Mouse (Mus musculus): Measurements from ENCODE around the gene Sowaha. TPM values are rescaled to one million over a fixed set of nuclear protein-coding genes. Genes with fewer than 3 reads are reported as not detected.

The Sowaha gene
- polyA plus RNA-seq, 1 experiment from 2014 or later: 0.28 TPM

GRCm38 (mm10) chr11:53469968-53470695 is 9.9 kb downstream of the Sowaha start, which contains the start of gene Gm9837:
Gene Gm9837, minus strand, starts transcription at chr11:53470479.
- no peak within 1 kb of the TSS for H3K9ac ChIP-seq (ENCODE audit: low read length)
- no peak within 1 kb of the TSS for H3K27ac ChIP-seq (ENCODE audit: low read depth)
- 3% methylated on average over 29 of the region's 29 CpGs for WGBS
- H3K4me2 ChIP-seq (ENCODE audit: low read length): peak within 1 kb of the TSS; percentile 44
- peak; percentile 93 for DNase-seq (ENCODE audit: low spot score)
- peak; percentile 77 for ATAC-seq (replicated peaks; ENCODE audit: low FRiP score, low TSS enrichment, low read depth)
- no peaks in the 10 kb centered on the region for H3K36me3 ChIP-seq (ENCODE audit: control insufficient read depth, insufficient read depth, low read length)
- peaks cover 4% of the 10 kb centered on the region; the same call in 1 of the 2 replicates for H3K4me1 ChIP-seq (replicated peaks; ENCODE audit: control insufficient read depth, insufficient read depth, low read length)
- H3K4me3 ChIP-seq (ENCODE audit: low read depth, low read length): 0 out of 2 replicates have a peak within 1 kb of the TSS, but pooled peaks have one; percentile 10
- H3K27me3 ChIP-seq (replicated peaks; ENCODE audit: control insufficient read depth, insufficient read depth, low read length): peaks cover 40% of the 10 kb centered on the region
- H3K9me3 ChIP-seq (ENCODE audit: control insufficient read depth, low read length): no peaks in the 10 kb centered on the region

GRCm38 (mm10) chr11:53469294-53469967 is 10.6 kb downstream of the Sowaha start:
- WGBS: 42% methylated on average over 16 of the region's 16 CpGs
- H3K9ac ChIP-seq (ENCODE audit: low read length): no peak overlapping the region
- peaks cover 4% of the 10 kb centered on the region; the same call in 1 of the 2 replicates for H3K4me1 ChIP-seq (replicated peaks; ENCODE audit: control insufficient read depth, insufficient read depth, low read length)
- H3K27ac ChIP-seq (ENCODE audit: low read depth): no peak overlapping the region
- no peaks in the 10 kb centered on the region for H3K36me3 ChIP-seq (ENCODE audit: control insufficient read depth, insufficient read depth, low read length)
- peak overlapping the region; percentile 44 for H3K4me2 ChIP-seq (ENCODE audit: low read length)
- DNase-seq (ENCODE audit: low spot score): no peak
- H3K4me3 ChIP-seq (ENCODE audit: low read depth, low read length): no peak overlapping the region
- no peaks in the 10 kb centered on the region for H3K9me3 ChIP-seq (ENCODE audit: control insufficient read depth, low read length)
- peaks cover 41% of the 10 kb centered on the region for H3K27me3 ChIP-seq (replicated peaks; ENCODE audit: control insufficient read depth, insufficient read depth, low read length)
- no peak; the same call in 1 of the 2 replicates for ATAC-seq (replicated peaks; ENCODE audit: low FRiP score, low TSS enrichment, low read depth)

GRCm38 (mm10) chr11:53466231-53466971 is 13.7 kb downstream of the Sowaha start:
- H3K4me3 ChIP-seq (ENCODE audit: low read depth, low read length): peak overlapping the region; percentile 32
- H3K9me3 ChIP-seq (ENCODE audit: control insufficient read depth, low read length): no peaks in the 10 kb centered on the region
- ATAC-seq (replicated peaks; ENCODE audit: low FRiP score, low TSS enrichment, low read depth) (peak; percentile 24; the same call in 1 of the 2 replicates), DNase-seq (ENCODE audit: low spot score) (peak; percentile 91)
- peak overlapping the region; percentile 55 for H3K4me2 ChIP-seq (ENCODE audit: low read length)
- no peak overlapping the region for H3K9ac ChIP-seq (ENCODE audit: low read length)
- WGBS: 9% methylated on average over 40 of the region's 40 CpGs
- no peak overlapping the region for H3K27ac ChIP-seq (ENCODE audit: low read depth)
- peaks cover 4% of the 10 kb centered on the region; the same call in 1 of the 2 replicates for H3K4me1 ChIP-seq (replicated peaks; ENCODE audit: control insufficient read depth, insufficient read depth, low read length)
- no peaks in the 10 kb centered on the region for H3K36me3 ChIP-seq (ENCODE audit: control insufficient read depth, insufficient read depth, low read length)
- peaks cover 65% of the 10 kb centered on the region for H3K27me3 ChIP-seq (replicated peaks; ENCODE audit: control insufficient read depth, insufficient read depth, low read length)

- Histone ChIP-seq H3K4me2 (ENCODE audit: low read length) (peak overlapping the region; percentile 89), H3K9ac (ENCODE audit: low read length) (peak overlapping the region; percentile 29), H3K9me3 (ENCODE audit: control insufficient read depth, low read length) (no peaks in the 10 kb centered on the region), H3K4me1 (replicated peaks; ENCODE audit: control insufficient read depth, insufficient read depth, low read length) (0 out of 2 replicates have a peak, but pooled peaks cover 4% of the 10 kb centered on the region), H3K27me3 (replicated peaks; ENCODE audit: control insufficient read depth, insufficient read depth, low read length) (peaks cover 53% of the 10 kb centered on the region), H3K36me3 (ENCODE audit: control insufficient read depth, insufficient read depth, low read length) (no peaks in the 10 kb centered on the region), H3K27ac (ENCODE audit: low read depth) (no peak overlapping the region), H3K4me3 (ENCODE audit: low read depth, low read length) (peak overlapping the region; percentile 40)
- DNase-seq (ENCODE audit: low spot score) (peak; percentile 78), ATAC-seq (replicated peaks; ENCODE audit: low FRiP score, low TSS enrichment, low read depth) (no peak)
- 7% methylated on average over 55 of the region's 55 CpGs for WGBS
Measured at GRCm38 (mm10) chr11:53463551-53464424, 16.3 kb downstream of the Sowaha start.

GRCm38 (mm10) chr11:53461727-53462126 is 18.3 kb downstream of the Sowaha start:
- DNase-seq (ENCODE audit: low spot score): no peak
- no peak for ATAC-seq (replicated peaks; ENCODE audit: low FRiP score, low TSS enrichment, low read depth)
- H3K27ac ChIP-seq (ENCODE audit: low read depth): no peak overlapping the region
- 27% methylated on average over 5 of the region's 5 CpGs for WGBS
- H3K27me3 ChIP-seq (replicated peaks; ENCODE audit: control insufficient read depth, insufficient read depth, low read length): peaks cover 60% of the 10 kb centered on the region
- H3K9me3 ChIP-seq (ENCODE audit: control insufficient read depth, low read length): no peaks in the 10 kb centered on the region
- H3K9ac ChIP-seq (ENCODE audit: low read length): no peak overlapping the region
- no peak overlapping the region for H3K4me2 ChIP-seq (ENCODE audit: low read length)
- no peak overlapping the region for H3K4me3 ChIP-seq (ENCODE audit: low read depth, low read length)
- H3K36me3 ChIP-seq (ENCODE audit: control insufficient read depth, insufficient read depth, low read length): no peaks in the 10 kb centered on the region
- 0 out of 2 replicates have a peak, but pooled peaks cover 2% of the 10 kb centered on the region for H3K4me1 ChIP-seq (replicated peaks; ENCODE audit: control insufficient read depth, insufficient read depth, low read length)

GRCm38 (mm10) chr11:53460192-53460591 is 19.9 kb downstream of the Sowaha start:
- no peaks in the 10 kb centered on the region for H3K9me3 ChIP-seq (ENCODE audit: control insufficient read depth, low read length)
- ATAC-seq (replicated peaks; ENCODE audit: low FRiP score, low TSS enrichment, low read depth) (no peak), DNase-seq (ENCODE audit: low spot score) (no peak)
- WGBS: 78% methylated on average over 3 of the region's 3 CpGs
- no peaks in the 10 kb centered on the region for H3K36me3 ChIP-seq (ENCODE audit: control insufficient read depth, insufficient read depth, low read length)
- no peak overlapping the region for H3K4me2 ChIP-seq (ENCODE audit: low read length)
- H3K4me1 ChIP-seq (replicated peaks; ENCODE audit: control insufficient read depth, insufficient read depth, low read length): no peaks in the 10 kb centered on the region
- peaks cover 50% of the 10 kb centered on the region for H3K27me3 ChIP-seq (replicated peaks; ENCODE audit: control insufficient read depth, insufficient read depth, low read length)
- H3K9ac ChIP-seq (ENCODE audit: low read length): no peak overlapping the region
- no peak overlapping the region for H3K4me3 ChIP-seq (ENCODE audit: low read depth, low read length)
- H3K27ac ChIP-seq (ENCODE audit: low read depth): no peak overlapping the region

- no peak for ATAC-seq (replicated peaks; ENCODE audit: low FRiP score, low TSS enrichment, low read depth)
Measured at GRCm38 (mm10) chr11:53458996-53459395, 21.1 kb downstream of the Sowaha start.

More at GRCm38 (mm10) chr11:53458996-53459395, 21.1 kb downstream of the Sowaha start:
- no peak overlapping the region for H3K9ac ChIP-seq (ENCODE audit: low read length)
- no peaks in the 10 kb centered on the region for H3K4me1 ChIP-seq (replicated peaks; ENCODE audit: control insufficient read depth, insufficient read depth, low read length)
- peaks cover 38% of the 10 kb centered on the region for H3K27me3 ChIP-seq (replicated peaks; ENCODE audit: control insufficient read depth, insufficient read depth, low read length)
- no peak for DNase-seq (ENCODE audit: low spot score)
- no peak overlapping the region for H3K27ac ChIP-seq (ENCODE audit: low read depth)
- no peaks in the 10 kb centered on the region for H3K9me3 ChIP-seq (ENCODE audit: control insufficient read depth, low read length)
- H3K4me2 ChIP-seq (ENCODE audit: low read length): no peak overlapping the region
- H3K4me3 ChIP-seq (ENCODE audit: low read depth, low read length): no peak overlapping the region
- WGBS: 58% methylated on average over 3 of the region's 3 CpGs
- H3K36me3 ChIP-seq (ENCODE audit: control insufficient read depth, insufficient read depth, low read length): no peaks in the 10 kb centered on the region
